ENCODE assay signal across 8 mouse cellular contexts in genomic region chr5:35582445-35583220, GRCm38 (mm10). TPM values are rescaled to one million over a fixed set of nuclear protein-coding genes. Genes with fewer than 3 reads are reported as not detected.
DNase-seq lines count a peak whose midpoint lies in the region; ATAC-seq and TF ChIP-seq lines count a peak whose summit lies in the region.

Gene Acox3 (plus strand): TSS chr5:35583040.

- DNase-seq in gastrocnemius, postnatal 10 days = peak; percentile 95
- peak; percentile 96 for DNase-seq in induced T-regulatory cell, adult 2 months (ENCODE audit: low read depth)
- peak; percentile 91 to 97 for DNase-seq in left cerebral cortex, adult 9 months (ENCODE audit: low spot score in 2 of 2)
- DNase-seq in right cerebral cortex, postnatal 14 days = peak; percentile 95
- DNase-seq in urinary bladder, postnatal 36 days (ENCODE audit: low spot score in 2 of 2) = peak; percentile 93 to 97

- peak; percentile 92 for ATAC-seq in activated CD4-positive, CD25-positive, alpha-beta regulatory T cell, adult 4 months
- ATAC-seq in megakaryocyte progenitor cell, adult 5-6 weeks (replicated peaks; ENCODE audit: poor library complexity) = peak; percentile 94

- no peak within 1 kb of the TSS for H3K27ac ChIP-seq in cortical plate, adult 2 months (ENCODE audit: insufficient read depth, low read length)

- TF ChIP-seq POLR2A in cortical plate, adult 2 months (IDR thresholded peaks at IDR 0.05; ENCODE audit: extremely low read depth, insufficient read depth, low read length) = peak; percentile 72

- peak within 1 kb of the TSS; percentile 79 for H3K4me3 ChIP-seq in cortical plate, adult 2 months (ENCODE audit: insufficient read depth, low read length)

- H3K4me1 ChIP-seq in cortical plate, adult 2 months (ENCODE audit: control insufficient read depth, insufficient read depth, low read length) = peaks cover 7% of the 10 kb centered on the region; the same call in 1 of the 2 replicates

- TF ChIP-seq CTCF in cortical plate, adult 2 months (IDR thresholded peaks at IDR 0.05; ENCODE audit: extremely low read depth, insufficient read depth, low read length) = no peak

RNA-seq across cellular contexts. Expression of gene Acox3, which starts in this region (rescaled TPM):
- polyA plus RNA-seq in activated CD4-positive, CD25-positive, alpha-beta regulatory T cell, adult 4 months (2017; shearing (Covaris generic)) = 10 to 100 TPM; 21.5 to 26.4 TPM
- polyA plus RNA-seq in cortical plate, adult 2 months (2012; rRNA removed) = 30.5 and 31.5 TPM in 2 replicates
- 10 to 100 TPM; 11.1 to 14.5 TPM for total RNA-seq in gastrocnemius, postnatal 10 days (2021)
- total RNA-seq in megakaryocyte progenitor cell, adult 5-6 weeks (2015) = 19.0 and 24.9 TPM in 2 replicates
- total RNA-seq in megakaryocyte progenitor cell, adult 5-6 weeks (2017) = 26.7 and 29.6 TPM in 2 replicates
